Mouse (Mus musculus): Measurements from ENCODE around the gene Gm45808. TPM values are rescaled to one million over a fixed set of nuclear protein-coding genes. Genes with fewer than 3 reads are reported as not detected.
"Not testable (repeated sequence)": the region's sequence is repeated elsewhere in the genome, so short reads cannot be mapped to it uniquely, and the experiment has no call there.

Gene Gm45808
- polyA plus RNA-seq, 1 experiment, result 0.81 TPM

- Histone ChIP-seq H3K4me3 (ENCODE audit: control insufficient read depth, low read depth, low read length) (no peak overlapping the region), H3K4me1 (ENCODE audit: control insufficient read depth, insufficient read depth, low read length) (peaks cover 32% of the 10 kb centered on the region), H3K36me3 (ENCODE audit: control insufficient read depth, insufficient read depth, low read length) (no peaks in the 10 kb centered on the region), H3K27ac (ENCODE audit: control insufficient read depth, insufficient read depth, low read depth, low read length) (no peak overlapping the region), H3K27me3 (ENCODE audit: control insufficient read depth, insufficient read depth, low read length) (no peaks in the 10 kb centered on the region)
- TF ChIP-seq CTCF (IDR thresholded peaks at IDR 0.05; ENCODE audit: control insufficient read depth, insufficient read depth, insufficient replicate concordance, low read depth, low read length), result no peak
- TF ChIP-seq POLR2A (IDR thresholded peaks at IDR 0.05; ENCODE audit: control insufficient read depth, low read depth, low read length), result no peak
Observed at GRCm38 (mm10) chr7:45461781-45462180, 24.8 kb downstream of the Gm45808 start.

GRCm38 (mm10) chr7:45461326-45461725 is 25.3 kb downstream of the Gm45808 start:
- no peaks in the 10 kb centered on the region for H3K36me3 ChIP-seq (ENCODE audit: control insufficient read depth, insufficient read depth, low read length)
- H3K27me3 ChIP-seq (ENCODE audit: control insufficient read depth, insufficient read depth, low read length), result no peaks in the 10 kb centered on the region
- no peak overlapping the region for H3K4me3 ChIP-seq (ENCODE audit: control insufficient read depth, low read depth, low read length)
- peak overlapping the region; percentile 85 for H3K27ac ChIP-seq (ENCODE audit: control insufficient read depth, insufficient read depth, low read depth, low read length)
- H3K4me1 ChIP-seq (ENCODE audit: control insufficient read depth, insufficient read depth, low read length), result peaks cover 28% of the 10 kb centered on the region
- no peak for TF ChIP-seq POLR2A (IDR thresholded peaks at IDR 0.05; ENCODE audit: control insufficient read depth, low read depth, low read length)
- TF ChIP-seq CTCF (IDR thresholded peaks at IDR 0.05; ENCODE audit: control insufficient read depth, insufficient read depth, insufficient replicate concordance, low read depth, low read length), result no peak

GRCm38 (mm10) chr7:45460860-45461314 is 25.7 kb downstream of the Gm45808 start:
- Histone ChIP-seq H3K27ac (ENCODE audit: control insufficient read depth, insufficient read depth, low read depth, low read length) (peak overlapping the region; percentile 85), H3K4me3 (ENCODE audit: control insufficient read depth, low read depth, low read length) (no peak overlapping the region), H3K4me1 (ENCODE audit: control insufficient read depth, insufficient read depth, low read length) (peaks cover 23% of the 10 kb centered on the region), H3K27me3 (ENCODE audit: control insufficient read depth, insufficient read depth, low read length) (no peaks in the 10 kb centered on the region), H3K36me3 (ENCODE audit: control insufficient read depth, insufficient read depth, low read length) (no peaks in the 10 kb centered on the region)
- TF ChIP-seq CTCF (IDR thresholded peaks at IDR 0.05; ENCODE audit: control insufficient read depth, insufficient read depth, insufficient replicate concordance, low read depth, low read length), result no peak
- no peak for TF ChIP-seq POLR2A (IDR thresholded peaks at IDR 0.05; ENCODE audit: control insufficient read depth, low read depth, low read length)

GRCm38 (mm10) chr7:45460377-45460776 is 26.2 kb downstream of the Gm45808 start:
- no peak overlapping the region for H3K4me3 ChIP-seq (ENCODE audit: control insufficient read depth, low read depth, low read length)
- no peaks in the 10 kb centered on the region for H3K27me3 ChIP-seq (ENCODE audit: control insufficient read depth, insufficient read depth, low read length)
- H3K27ac ChIP-seq (ENCODE audit: control insufficient read depth, insufficient read depth, low read depth, low read length), result peak overlapping the region; percentile 85
- no peak for TF ChIP-seq POLR2A (IDR thresholded peaks at IDR 0.05; ENCODE audit: control insufficient read depth, low read depth, low read length)
- H3K36me3 ChIP-seq (ENCODE audit: control insufficient read depth, insufficient read depth, low read length), result no peaks in the 10 kb centered on the region
- H3K4me1 ChIP-seq (ENCODE audit: control insufficient read depth, insufficient read depth, low read length), result peaks cover 21% of the 10 kb centered on the region

- H3K27me3 ChIP-seq (ENCODE audit: control insufficient read depth, insufficient read depth, low read length); H3K36me3 ChIP-seq (ENCODE audit: control insufficient read depth, insufficient read depth, low read length): not testable (repeated sequence)
- H3K27ac ChIP-seq (ENCODE audit: control insufficient read depth, insufficient read depth, low read depth, low read length), result peak within 1 kb of the TSS; percentile 85
- peaks cover 21% of the 10 kb centered on the region for H3K4me1 ChIP-seq (ENCODE audit: control insufficient read depth, insufficient read depth, low read length)
- TF ChIP-seq POLR2A (IDR thresholded peaks at IDR 0.05; ENCODE audit: control insufficient read depth, low read depth, low read length), result peak; percentile 77
- peak within 1 kb of the TSS; percentile 91 for H3K4me3 ChIP-seq (ENCODE audit: control insufficient read depth, low read depth, low read length)
Observed at GRCm38 (mm10) chr7:45459564-45460140, 27.0 kb downstream of the Gm45808 start, which contains the start of gene Ftl1. TSS of gene Ftl1 (minus strand) at chr7:45459884.

- Histone ChIP-seq H3K36me3 (ENCODE audit: control insufficient read depth, insufficient read depth, low read length) (no peaks in the 10 kb centered on the region), H3K27me3 (ENCODE audit: control insufficient read depth, insufficient read depth, low read length) (no peaks in the 10 kb centered on the region), H3K4me3 (ENCODE audit: control insufficient read depth, low read depth, low read length) (peak overlapping the region; percentile 91), H3K27ac (ENCODE audit: control insufficient read depth, insufficient read depth, low read depth, low read length) (peak overlapping the region; percentile 61), H3K4me1 (ENCODE audit: control insufficient read depth, insufficient read depth, low read length) (peaks cover 21% of the 10 kb centered on the region)
- no peak for TF ChIP-seq POLR2A (IDR thresholded peaks at IDR 0.05; ENCODE audit: control insufficient read depth, low read depth, low read length)
- no peak for TF ChIP-seq CTCF (IDR thresholded peaks at IDR 0.05; ENCODE audit: control insufficient read depth, insufficient read depth, insufficient replicate concordance, low read depth, low read length)
Observed at GRCm38 (mm10) chr7:45458748-45459563, 27.7 kb downstream of the Gm45808 start.

- no peaks in the 10 kb centered on the region for H3K36me3 ChIP-seq (ENCODE audit: control insufficient read depth, insufficient read depth, low read length)
- peaks cover 21% of the 10 kb centered on the region for H3K4me1 ChIP-seq (ENCODE audit: control insufficient read depth, insufficient read depth, low read length)
- H3K27ac ChIP-seq (ENCODE audit: control insufficient read depth, insufficient read depth, low read depth, low read length), result no peak overlapping the region
- TF ChIP-seq CTCF (IDR thresholded peaks at IDR 0.05; ENCODE audit: control insufficient read depth, insufficient read depth, insufficient replicate concordance, low read depth, low read length) (no peak), POLR2A (IDR thresholded peaks at IDR 0.05; ENCODE audit: control insufficient read depth, low read depth, low read length) (no peak)
- no peak overlapping the region for H3K4me3 ChIP-seq (ENCODE audit: control insufficient read depth, low read depth, low read length)
- H3K27me3 ChIP-seq (ENCODE audit: control insufficient read depth, insufficient read depth, low read length), result no peaks in the 10 kb centered on the region
Observed at GRCm38 (mm10) chr7:45457204-45458060, 29.2 kb downstream of the Gm45808 start.
